Mouse (Mus musculus): ENCODE results near the gene Krtap19-3. TPM values are rescaled to one million over a fixed set of nuclear protein-coding genes. Genes with fewer than 3 reads are reported as not detected.

The Krtap19-3 gene
- total RNA-seq (2021), result not detected
- long read RNA-seq, experiment 1, result 0 reads
- long read RNA-seq, experiment 2, result 0 reads

DNA sequence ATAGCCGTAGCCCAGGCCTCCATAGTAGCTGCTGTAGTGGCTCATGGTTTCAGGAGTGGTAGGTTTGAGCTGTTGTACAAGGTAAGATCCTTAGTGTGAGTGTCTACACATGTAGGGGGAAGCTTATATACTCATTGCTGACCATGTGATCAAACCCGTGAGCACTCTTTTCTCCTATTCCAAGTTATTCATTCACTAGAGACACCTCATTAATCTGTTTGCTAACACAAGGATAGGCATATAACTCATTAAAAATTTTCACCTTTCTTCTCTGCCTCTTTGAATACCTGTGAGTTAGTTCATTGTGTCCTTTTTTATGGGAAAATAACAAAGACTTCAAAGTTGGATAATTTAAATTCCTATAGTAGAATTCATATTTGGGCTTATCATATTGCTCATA lies at the start of gene Krtap19-3:
Gene Krtap19-3 (minus strand): TSS at position 101 of the 400 bp plus-strand sequence.
- intact Hi-C loops (cut with DNase I), result no loop called here
- DNase-seq, result no peak

DNA sequence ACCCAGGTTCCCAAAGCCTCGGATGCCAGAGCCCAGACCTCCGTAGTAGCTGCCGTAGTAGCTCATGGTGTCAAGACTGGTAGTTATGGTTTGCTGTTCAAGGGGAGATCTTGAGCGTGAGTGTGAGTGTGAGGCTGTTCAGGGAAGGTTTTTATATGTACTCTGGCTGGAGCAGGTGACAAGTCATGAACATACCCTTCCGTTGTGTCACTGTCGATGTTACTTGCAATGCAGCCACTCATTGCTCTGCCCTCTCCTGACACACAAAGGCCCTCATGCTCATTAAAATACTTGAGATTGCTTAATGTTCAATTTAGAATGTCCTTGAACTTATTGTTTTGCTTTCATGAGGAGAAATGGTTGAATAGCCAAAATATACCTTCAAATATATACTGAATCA lies 18.5 kb upstream of the Krtap19-3 start, which contains the start of gene Krtap19-5:
Gene Krtap19-5 (minus strand): TSS at position 101 of the 400 bp plus-strand sequence.
- intact Hi-C loops (cut with DNase I), result no loop called here
- DNase-seq, result no peak

DNA sequence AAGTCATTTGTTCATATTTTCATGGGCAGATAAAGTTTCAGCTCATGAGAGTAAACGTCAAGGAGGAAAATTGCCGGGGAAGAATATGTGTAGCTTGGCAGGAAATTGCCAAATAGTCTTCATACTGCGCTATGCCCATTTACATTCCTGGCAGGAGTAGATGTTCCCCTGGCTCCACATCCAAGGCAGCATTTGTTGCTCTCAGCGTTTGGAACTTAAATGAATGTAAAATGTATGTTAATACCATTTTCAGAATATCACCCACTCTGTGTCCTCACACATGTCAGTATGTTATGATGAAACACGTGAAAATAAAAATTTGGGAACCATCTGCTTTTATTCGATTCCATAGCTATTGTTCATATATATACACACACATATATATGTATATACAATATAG lies 9.0 kb upstream of the Krtap19-3 start:
- no peak for DNase-seq
- intact Hi-C loops (cut with DNase I), result no loop called here

DNA sequence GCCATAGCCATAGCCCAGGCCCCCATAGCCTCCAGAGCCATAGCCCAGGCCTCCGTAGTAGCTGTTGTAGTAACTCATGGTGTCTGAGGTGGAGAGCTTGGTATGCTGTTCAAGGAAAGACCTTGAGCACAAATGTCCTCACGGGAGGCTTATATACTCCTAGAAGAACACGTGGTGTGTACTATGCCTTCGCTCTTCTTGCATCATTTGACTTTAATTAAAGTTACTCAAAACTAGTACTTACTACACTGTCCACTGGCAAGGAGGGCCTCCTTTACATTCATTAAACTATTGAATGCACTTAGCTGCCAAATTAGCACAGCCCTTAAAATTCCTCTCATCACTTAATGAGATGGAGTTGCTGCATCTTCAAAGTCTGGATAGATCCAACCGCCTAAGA lies 7.2 kb upstream of the Krtap19-3 start, which contains the start of gene Krtap19-4:
Gene Krtap19-4 (minus strand): TSS at position 101 of the 400 bp plus-strand sequence.
- DNase-seq, result no peak

DNA sequence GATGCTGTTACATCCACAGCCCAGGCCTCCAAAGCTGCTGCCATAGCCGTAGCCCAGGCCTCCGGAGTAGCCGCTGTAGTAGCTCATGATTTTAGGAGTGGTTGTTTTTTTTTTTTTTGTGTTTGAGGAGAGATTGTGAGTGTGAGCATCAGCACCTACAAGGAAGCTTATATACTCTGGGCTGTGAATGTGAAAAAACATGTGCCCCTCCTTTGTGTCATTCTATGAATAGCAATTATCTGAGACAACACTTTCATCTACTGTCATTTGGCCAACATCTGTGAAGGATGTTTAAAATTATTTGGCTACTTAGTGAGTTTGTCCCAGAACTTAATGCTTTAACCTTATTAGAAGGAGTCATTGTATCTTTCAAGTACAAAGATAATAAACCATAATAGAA lies 3.7 kb downstream of the Krtap19-3 start, which contains the start of gene Krtap19-2:
Gene Krtap19-2 (minus strand): TSS at position 101 of the 400 bp plus-strand sequence.
- no peak for DNase-seq
- intact Hi-C loops (cut with DNase I), result no loop called here

More for the DNA sequence above, 7.2 kb upstream of the Krtap19-3 start, which contains the start of gene Krtap19-4:
- intact Hi-C loops (cut with DNase I), result no loop called here

DNA sequence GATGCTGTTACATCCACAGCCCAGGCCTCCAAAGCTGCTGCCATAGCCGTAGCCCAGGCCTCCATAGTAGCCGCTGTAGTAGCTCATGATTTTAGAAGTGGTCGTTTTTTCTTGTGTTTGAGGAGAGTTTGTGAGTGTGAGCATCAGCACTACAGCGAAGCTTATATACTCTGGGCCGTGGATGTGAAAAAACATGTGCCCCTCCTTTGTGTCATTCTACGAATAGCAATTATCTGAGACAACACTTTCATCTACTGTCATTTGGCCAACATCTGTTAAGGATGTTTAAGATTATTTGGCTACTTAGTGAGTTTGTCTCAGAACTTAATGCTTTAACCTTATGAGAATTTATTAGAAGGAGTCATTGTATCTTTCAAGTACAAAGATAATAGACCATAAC lies 8.5 kb downstream of the Krtap19-3 start, which contains the start of gene Krtap19-1:
Gene Krtap19-1 (minus strand): TSS at position 101 of the 400 bp plus-strand sequence.
- intact Hi-C loops (cut with DNase I), result no loop called here
- DNase-seq, result no peak

DNA sequence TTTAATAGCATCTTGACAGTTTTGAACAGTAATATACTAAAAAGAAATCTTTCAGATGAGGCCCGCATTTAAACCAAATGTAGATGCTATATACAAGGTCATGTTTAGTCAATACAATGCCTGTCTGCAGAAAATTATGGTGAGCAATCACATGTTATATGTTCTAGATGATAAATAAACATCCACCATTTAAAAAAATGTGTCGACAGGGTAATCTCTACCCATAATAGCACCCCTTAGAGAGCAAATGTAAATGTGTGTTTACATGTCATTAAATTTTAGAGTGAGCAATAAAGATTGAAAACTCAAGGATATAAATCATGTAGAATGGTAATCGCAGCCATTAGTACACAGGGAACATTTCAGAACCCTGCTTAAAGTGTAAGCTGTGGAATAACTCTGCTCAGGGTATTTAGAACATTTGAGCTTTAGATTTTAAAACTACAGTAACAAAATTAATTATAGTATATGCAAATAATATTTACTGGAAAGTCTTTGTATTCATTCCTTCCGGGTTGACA lies 12.9 kb downstream of the Krtap19-3 start:
- no peak for DNase-seq
- intact Hi-C loops (cut with DNase I), result no loop called here

DNA sequence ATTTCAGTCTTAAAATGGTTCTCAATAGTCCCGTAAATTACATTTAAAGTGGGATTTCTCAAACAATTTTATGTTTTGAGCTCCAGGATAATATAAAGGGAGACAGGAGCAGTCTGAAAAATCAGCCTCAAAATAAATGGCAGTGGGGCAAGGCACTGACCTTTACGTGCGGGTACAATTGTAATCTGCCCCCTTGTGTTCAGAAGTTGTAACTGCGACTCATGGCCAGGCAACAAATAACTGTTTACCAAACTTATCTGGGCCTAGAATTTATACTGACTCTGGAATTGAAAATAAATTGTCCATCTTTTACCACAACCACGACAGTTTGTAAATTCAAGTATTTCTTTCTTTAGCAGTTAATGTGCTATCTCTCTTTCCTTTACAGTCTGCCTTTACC lies 26.4 kb downstream of the Krtap19-3 start:
- DNase-seq, result no peak

DNA sequence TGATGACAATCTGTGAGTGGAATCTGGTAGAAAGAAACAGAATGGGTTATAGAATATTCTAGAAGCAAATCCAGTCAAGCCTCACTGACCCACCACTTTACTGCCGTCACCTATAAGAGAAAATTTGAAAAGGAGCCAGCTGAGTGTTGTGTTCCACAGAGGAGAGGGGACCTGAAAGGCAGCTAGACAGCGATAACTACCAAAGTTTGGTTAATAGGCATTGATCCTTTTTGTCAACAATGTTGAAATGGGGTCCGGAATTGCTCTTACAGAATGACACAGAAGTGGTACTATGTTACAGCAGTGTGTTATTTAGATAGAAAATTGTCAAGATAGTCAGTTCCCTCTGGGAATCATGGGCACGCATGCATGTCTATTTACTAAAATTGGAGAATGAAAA lies 29.3 kb downstream of the Krtap19-3 start:
- DNase-seq, result no peak
- intact Hi-C loops (cut with DNase I), result no loop called here

More for the DNA sequence above, 26.4 kb downstream of the Krtap19-3 start:
- intact Hi-C loops (cut with DNase I), result loop anchor here (5.0 kb wide), 1 partner anchor 194 kb away; no protein-coding TSS in a partner anchor

DNA sequence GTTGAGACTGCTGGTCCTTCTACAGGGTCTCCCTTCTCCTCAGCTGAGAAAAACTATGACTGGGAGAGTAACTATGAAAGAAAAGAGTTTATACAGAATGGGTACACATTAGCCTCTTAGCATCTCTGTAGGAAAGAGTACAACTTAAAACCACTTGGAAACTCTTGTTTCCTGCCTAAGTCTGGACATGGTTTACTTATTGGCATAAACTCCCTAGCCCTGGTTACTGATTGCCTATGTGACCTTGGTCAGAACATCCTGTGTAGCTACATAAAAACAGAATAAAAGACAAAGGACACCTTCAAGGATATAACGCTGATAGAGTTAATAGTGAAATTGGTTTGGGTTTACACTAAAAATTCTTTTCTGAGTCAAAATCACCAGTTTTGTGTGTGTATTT lies 30.5 kb downstream of the Krtap19-3 start:
- intact Hi-C loops (cut with DNase I), result no loop called here
- DNase-seq, result no peak

Other genes starting within 250 kb of the Krtap19-3 start
- not detected for gene Krtap26-1, start 230.2 kb downstream of the Krtap19-3 start, total RNA-seq (2021)
- not detected for gene Krtap27-1, start 206.4 kb downstream of the Krtap19-3 start, total RNA-seq (2021)
- not detected for gene 2310061N02Rik, start 170.1 kb downstream of the Krtap19-3 start, total RNA-seq (2021)
- not detected for gene Krtap13-1, start 149.2 kb downstream of the Krtap19-3 start, total RNA-seq (2021)
- not detected for gene Krtap13, start 126.4 kb downstream of the Krtap19-3 start, total RNA-seq (2021)
- not detected for gene 2310034C09Rik, start 119.2 kb downstream of the Krtap19-3 start, total RNA-seq (2021)
- gene 2310057N15Rik, start 103.8 kb downstream of the Krtap19-3 start, total RNA-seq (2021), result not detected
- gene Gm5965, start 100.1 kb downstream of the Krtap19-3 start, total RNA-seq (2021), result not detected
- not detected for gene Gm20741, start 65.8 kb downstream of the Krtap19-3 start, total RNA-seq (2021)
- not detected for gene Krtap15, start 57.8 kb downstream of the Krtap19-3 start, total RNA-seq (2021)
- gene Krtap14, start 51.9 kb downstream of the Krtap19-3 start, total RNA-seq (2021), result not detected
- not detected for gene Krtap19-1, start 8.6 kb downstream of the Krtap19-3 start, total RNA-seq (2021)
- gene Krtap19-2, start 3.8 kb downstream of the Krtap19-3 start, total RNA-seq (2021), result not detected
- not detected for gene Krtap19-4, start 7.1 kb upstream of the Krtap19-3 start, total RNA-seq (2021)
- not detected for gene Krtap19-5, start 18.4 kb upstream of the Krtap19-3 start, total RNA-seq (2021)
- gene Krtap19-9b, start 54.2 kb upstream of the Krtap19-3 start, total RNA-seq (2021), result not detected
- not detected for gene Krtap16-3, start 84.8 kb upstream of the Krtap19-3 start, total RNA-seq (2021)
- gene Krtap22-2, start 132.7 kb upstream of the Krtap19-3 start, total RNA-seq (2021), result not detected
- not detected for gene Gm10229, start 137.2 kb upstream of the Krtap19-3 start, total RNA-seq (2021)
- not detected for gene Krtap6-1, start 153.7 kb upstream of the Krtap19-3 start, total RNA-seq (2021)
- gene Gm10228, start 163.4 kb upstream of the Krtap19-3 start, total RNA-seq (2021), result not detected
- gene Krtap6-5, start 169.8 kb upstream of the Krtap19-3 start, total RNA-seq (2021), result not detected
- not detected for gene 1110025L11Rik, start 186.0 kb upstream of the Krtap19-3 start, total RNA-seq (2021)
- not detected for gene Krtap6-3, start 206.0 kb upstream of the Krtap19-3 start, total RNA-seq (2021)

All from gastrocnemius, postnatal 36 days (tissue).